Mouse (Mus musculus): ENCODE data around the gene Hps5. TPM values are rescaled to one million over a fixed set of nuclear protein-coding genes. Genes with fewer than 3 reads are reported as not detected.

Gene Hps5
- polyA plus RNA-seq, 1 experiment from 2014 or later = 16.2 TPM

DNA sequence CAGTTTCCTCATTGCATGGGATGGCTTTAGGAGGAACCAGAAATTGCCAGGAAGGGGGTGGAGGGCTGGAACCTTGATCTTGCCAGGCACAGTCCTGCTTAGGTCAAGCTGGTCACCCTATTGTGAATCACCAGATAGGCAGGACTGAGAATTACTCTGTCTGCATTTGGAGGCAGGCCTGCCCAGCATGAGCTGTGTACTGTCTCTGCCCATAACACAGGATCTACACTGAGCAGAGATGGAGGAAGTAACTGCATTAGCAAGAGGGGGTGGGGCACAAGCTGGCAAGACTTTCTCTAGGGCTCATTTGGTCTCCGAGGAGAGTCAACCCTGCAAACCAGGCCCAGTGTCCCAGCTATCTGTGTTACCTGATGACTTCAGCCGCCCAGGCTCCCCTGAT is 60.9 kb downstream of the Hps5 start:
- Histone ChIP-seq H3K4me2 (ENCODE audit: low read depth, low read length) (no peak overlapping the region), H3K4me1 (ENCODE audit: control insufficient read depth, insufficient read depth, low read length) (no peaks in the 10 kb centered on the region), H3K9me3 (ENCODE audit: control insufficient read depth, low read length) (no peaks in the 10 kb centered on the region), H3K36me3 (ENCODE audit: control insufficient read depth, insufficient read depth, low read length) (no peaks in the 10 kb centered on the region), H3K27me3 (replicated peaks; ENCODE audit: control insufficient read depth, insufficient read depth, low read length) (no peaks in the 10 kb centered on the region), H3K27ac (replicated peaks; ENCODE audit: low read depth, low read length) (no peak overlapping the region), H3K9ac (ENCODE audit: low read depth, low read length) (no peak overlapping the region), H3K4me3 (ENCODE audit: low read depth, low read length) (no peak overlapping the region)
- no peak for DNase-seq (ENCODE audit: low spot score)
- no peak for ATAC-seq (ENCODE audit: low read depth)
- WGBS = 76% methylated on average over 2 of the region's 2 CpGs

DNA sequence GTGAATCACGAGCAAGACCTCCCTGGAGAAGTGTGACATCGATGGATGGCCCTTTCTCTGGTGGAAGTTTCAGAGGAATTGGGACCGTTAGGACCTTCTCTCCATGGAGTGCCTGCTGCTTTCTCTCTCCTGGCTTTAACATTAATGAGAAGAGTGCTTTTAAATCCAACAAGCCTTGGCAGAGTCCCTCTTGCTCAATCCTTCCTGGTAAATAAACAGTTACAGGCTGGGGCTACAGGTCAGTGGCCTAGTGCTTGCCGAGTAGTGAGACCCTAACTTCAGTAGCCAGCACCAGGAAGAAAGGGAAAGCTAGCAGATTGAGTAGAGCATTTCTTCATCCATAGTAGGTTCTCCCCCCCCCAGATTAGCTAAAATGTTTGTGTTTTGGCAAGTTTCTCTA is 63.4 kb downstream of the Hps5 start, which contains the start of gene Saa4:
Saa4 (minus strand) TSS at position 146 of the 400 bp plus-strand sequence.
- H3K9ac ChIP-seq (ENCODE audit: low read depth, low read length) = no peak within 1 kb of the TSS
- ATAC-seq (ENCODE audit: low read depth) (no peak), DNase-seq (ENCODE audit: low spot score) (no peak)
- H3K4me1 ChIP-seq (ENCODE audit: control insufficient read depth, insufficient read depth, low read length) = no peaks in the 10 kb centered on the region
- WGBS = 80% methylated on average over 4 of the region's 4 CpGs
- no peaks in the 10 kb centered on the region for H3K36me3 ChIP-seq (ENCODE audit: control insufficient read depth, insufficient read depth, low read length)
- H3K4me2 ChIP-seq (ENCODE audit: low read depth, low read length) = no peak within 1 kb of the TSS
- no peak within 1 kb of the TSS for H3K4me3 ChIP-seq (ENCODE audit: low read depth, low read length)
- H3K27me3 ChIP-seq (replicated peaks; ENCODE audit: control insufficient read depth, insufficient read depth, low read length) = no peaks in the 10 kb centered on the region
- H3K9me3 ChIP-seq (ENCODE audit: control insufficient read depth, low read length) = no peaks in the 10 kb centered on the region
- H3K27ac ChIP-seq (replicated peaks; ENCODE audit: low read depth, low read length) = no peak within 1 kb of the TSS

DNA sequence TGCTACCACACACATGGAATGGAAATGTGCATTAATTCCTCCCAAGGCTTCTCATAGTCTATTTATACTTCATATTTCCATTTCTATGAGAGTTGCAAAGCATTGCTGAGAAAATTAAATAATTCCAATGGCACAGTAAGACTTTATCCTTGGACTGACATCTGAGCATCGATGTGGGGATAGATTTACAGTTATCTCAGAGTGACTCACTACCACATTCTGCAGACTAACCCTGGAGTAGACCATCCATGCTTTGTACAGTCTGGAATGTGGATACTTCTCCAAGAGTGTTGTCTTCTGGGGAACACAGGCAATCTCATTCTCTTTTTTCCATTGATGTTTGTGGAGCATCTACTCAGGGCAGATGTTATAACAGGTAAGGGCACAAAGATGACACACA is 68.3 kb downstream of the Hps5 start:
- H3K27ac ChIP-seq (replicated peaks; ENCODE audit: low read depth, low read length) = no peak overlapping the region
- 74% methylated on average over 1 of the region's 1 CpGs for WGBS
- no peaks in the 10 kb centered on the region for H3K9me3 ChIP-seq (ENCODE audit: control insufficient read depth, low read length)
- no peak for ATAC-seq (ENCODE audit: low read depth)
- DNase-seq (ENCODE audit: low spot score) = no peak
- H3K4me1 ChIP-seq (ENCODE audit: control insufficient read depth, insufficient read depth, low read length) = no peaks in the 10 kb centered on the region
- no peaks in the 10 kb centered on the region for H3K27me3 ChIP-seq (replicated peaks; ENCODE audit: control insufficient read depth, insufficient read depth, low read length)
- no peaks in the 10 kb centered on the region for H3K36me3 ChIP-seq (ENCODE audit: control insufficient read depth, insufficient read depth, low read length)
- H3K4me3 ChIP-seq (ENCODE audit: low read depth, low read length) = no peak overlapping the region
- no peak overlapping the region for H3K9ac ChIP-seq (ENCODE audit: low read depth, low read length)
- H3K4me2 ChIP-seq (ENCODE audit: low read depth, low read length) = no peak overlapping the region

DNA sequence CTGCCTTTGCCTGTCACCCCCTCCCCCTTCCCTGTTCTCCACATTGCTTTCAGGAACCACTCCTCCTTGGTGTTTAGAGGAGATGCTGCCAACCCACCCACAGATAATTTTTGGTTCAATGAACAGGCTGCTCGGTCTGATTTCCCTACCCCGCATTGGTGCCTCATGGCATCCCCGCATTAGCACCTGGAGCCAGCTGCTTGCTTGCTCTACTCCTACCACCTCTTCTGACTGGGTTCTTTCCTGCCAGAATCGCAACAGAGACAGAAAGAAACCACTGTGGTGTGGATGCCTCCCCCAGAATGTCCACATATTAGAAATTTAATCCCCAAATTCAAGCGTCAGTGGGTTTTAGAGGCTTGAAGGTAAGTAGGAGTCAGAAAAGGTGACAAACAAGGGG is 71.5 kb downstream of the Hps5 start:
- no peaks in the 10 kb centered on the region for H3K4me1 ChIP-seq (ENCODE audit: control insufficient read depth, insufficient read depth, low read length)
- H3K36me3 ChIP-seq (ENCODE audit: control insufficient read depth, insufficient read depth, low read length) = no peaks in the 10 kb centered on the region
- ATAC-seq (ENCODE audit: low read depth) = no peak
- no peak for DNase-seq (ENCODE audit: low spot score)
- no peak overlapping the region for H3K27ac ChIP-seq (replicated peaks; ENCODE audit: low read depth, low read length)
- no peaks in the 10 kb centered on the region for H3K9me3 ChIP-seq (ENCODE audit: control insufficient read depth, low read length)
- H3K27me3 ChIP-seq (replicated peaks; ENCODE audit: control insufficient read depth, insufficient read depth, low read length) = no peaks in the 10 kb centered on the region
- no peak overlapping the region for H3K4me3 ChIP-seq (ENCODE audit: low read depth, low read length)
- no peak overlapping the region for H3K4me2 ChIP-seq (ENCODE audit: low read depth, low read length)
- 73% methylated on average over 5 of the region's 5 CpGs for whole genome bisulfite sequencing
- no peak overlapping the region for H3K9ac ChIP-seq (ENCODE audit: low read depth, low read length)

DNA sequence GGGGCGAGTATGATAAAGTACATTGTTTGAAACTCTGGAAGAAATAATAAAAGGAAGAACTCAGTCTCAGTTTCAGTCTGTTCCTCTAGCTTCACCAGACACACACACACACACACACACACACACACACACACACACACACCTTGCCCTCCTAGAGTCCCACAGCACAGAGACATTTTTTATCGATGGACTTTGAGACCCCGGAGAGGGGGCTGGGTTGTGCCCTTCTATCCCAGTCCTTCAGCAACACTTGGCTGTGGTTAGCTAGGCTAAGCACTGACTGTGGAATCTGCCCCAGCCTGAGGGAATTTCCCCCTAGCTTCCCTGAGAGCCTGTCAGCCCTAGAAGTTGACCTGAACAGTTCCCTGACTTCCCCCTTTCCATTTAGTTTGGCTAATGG is 72.0 kb downstream of the Hps5 start:
- H3K4me3 ChIP-seq (ENCODE audit: low read depth, low read length) = no peak overlapping the region
- no peaks in the 10 kb centered on the region for H3K36me3 ChIP-seq (ENCODE audit: control insufficient read depth, insufficient read depth, low read length)
- no peak overlapping the region for H3K4me2 ChIP-seq (ENCODE audit: low read depth, low read length)
- DNase-seq (ENCODE audit: low spot score) (no peak), ATAC-seq (ENCODE audit: low read depth) (no peak)
- no peak overlapping the region for H3K27ac ChIP-seq (replicated peaks; ENCODE audit: low read depth, low read length)
- no peaks in the 10 kb centered on the region for H3K27me3 ChIP-seq (replicated peaks; ENCODE audit: control insufficient read depth, insufficient read depth, low read length)
- WGBS = 82% methylated on average over 3 of the region's 3 CpGs
- H3K9ac ChIP-seq (ENCODE audit: low read depth, low read length) = no peak overlapping the region
- H3K9me3 ChIP-seq (ENCODE audit: control insufficient read depth, low read length) = no peaks in the 10 kb centered on the region
- H3K4me1 ChIP-seq (ENCODE audit: control insufficient read depth, insufficient read depth, low read length) = no peaks in the 10 kb centered on the region

DNA sequence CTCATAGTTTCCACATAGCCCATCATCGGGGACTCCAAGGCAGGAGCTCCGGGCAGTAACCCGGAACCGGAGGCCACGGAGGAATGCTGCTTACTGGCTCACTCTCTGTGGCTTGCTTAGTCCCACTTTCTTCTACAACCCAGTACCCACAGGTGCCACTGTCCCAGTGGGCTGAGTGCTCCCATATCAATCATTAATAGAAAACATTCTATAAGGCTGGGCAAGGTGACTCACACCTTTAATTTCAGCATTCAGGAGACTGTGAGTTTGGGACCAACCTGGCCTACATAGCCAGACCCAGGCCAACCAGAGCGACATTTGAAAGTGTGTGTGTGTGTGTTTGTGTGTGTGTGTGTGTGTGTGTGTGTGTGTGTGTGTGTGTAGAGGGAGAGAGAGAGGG is 72.5 kb downstream of the Hps5 start:
- no peak for DNase-seq (ENCODE audit: low spot score)
- no peak overlapping the region for H3K4me2 ChIP-seq (ENCODE audit: low read depth, low read length)
- 93% methylated on average over 6 of the region's 6 CpGs for WGBS
- H3K4me1 ChIP-seq (ENCODE audit: control insufficient read depth, insufficient read depth, low read length) = no peaks in the 10 kb centered on the region
- H3K9ac ChIP-seq (ENCODE audit: low read depth, low read length) = no peak overlapping the region
- no peak overlapping the region for H3K27ac ChIP-seq (replicated peaks; ENCODE audit: low read depth, low read length)
- H3K36me3 ChIP-seq (ENCODE audit: control insufficient read depth, insufficient read depth, low read length) = no peaks in the 10 kb centered on the region
- no peaks in the 10 kb centered on the region for H3K9me3 ChIP-seq (ENCODE audit: control insufficient read depth, low read length)
- H3K27me3 ChIP-seq (replicated peaks; ENCODE audit: control insufficient read depth, insufficient read depth, low read length) = no peaks in the 10 kb centered on the region
- no peak for ATAC-seq (ENCODE audit: low read depth)
- no peak overlapping the region for H3K4me3 ChIP-seq (ENCODE audit: low read depth, low read length)

DNA sequence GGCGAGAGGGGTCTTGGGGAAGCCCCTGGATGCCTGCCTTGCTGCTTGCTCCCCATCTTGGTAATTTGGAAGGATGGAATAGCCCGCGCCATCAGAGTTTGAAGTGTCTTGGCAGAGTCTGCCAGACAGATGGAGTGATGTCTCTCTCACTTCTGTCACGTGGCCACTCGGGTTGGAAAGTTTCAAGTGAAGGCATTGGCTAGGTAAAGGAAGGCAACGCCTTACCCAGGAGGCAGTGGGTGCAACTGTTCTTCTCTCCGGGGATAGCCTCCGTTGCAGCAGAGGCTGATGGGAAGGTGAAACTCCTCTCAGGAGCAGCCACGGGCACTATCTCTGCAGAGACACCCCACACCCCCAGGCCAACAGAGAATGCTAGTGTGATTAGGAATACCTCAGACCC is 75.4 kb downstream of the Hps5 start:
- 82% methylated on average over 9 of the region's 9 CpGs for WGBS
- no peak for ATAC-seq (ENCODE audit: low read depth)
- H3K4me2 ChIP-seq (ENCODE audit: low read depth, low read length) = no peak overlapping the region

DNA sequence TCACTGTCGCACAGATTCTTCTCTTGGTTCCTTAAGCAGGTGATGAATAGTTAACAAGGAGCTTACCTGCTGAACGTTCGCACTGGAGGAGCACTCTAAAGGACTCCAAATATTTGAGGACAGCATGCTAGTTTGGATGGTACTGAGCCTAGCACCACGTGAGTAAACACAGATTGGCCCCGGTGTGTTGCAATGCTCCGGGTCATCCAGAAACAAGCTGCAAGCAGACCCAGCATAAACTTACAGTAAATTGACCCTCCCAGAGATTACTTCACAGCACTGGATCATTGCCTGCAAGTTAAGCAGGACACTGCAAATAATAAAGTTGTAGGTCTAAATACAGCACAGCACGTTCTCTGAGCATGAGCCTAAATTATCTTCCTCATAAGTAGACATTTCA is 76.3 kb downstream of the Hps5 start:
- no peaks in the 10 kb centered on the region for H3K36me3 ChIP-seq (ENCODE audit: control insufficient read depth, insufficient read depth, low read length)
- H3K4me1 ChIP-seq (ENCODE audit: control insufficient read depth, insufficient read depth, low read length) = no peaks in the 10 kb centered on the region
- H3K27ac ChIP-seq (replicated peaks; ENCODE audit: low read depth, low read length) = no peak overlapping the region
- no peaks in the 10 kb centered on the region for H3K9me3 ChIP-seq (ENCODE audit: control insufficient read depth, low read length)
- ATAC-seq (ENCODE audit: low read depth) (no peak), DNase-seq (ENCODE audit: low spot score) (no peak)
- H3K27me3 ChIP-seq (replicated peaks; ENCODE audit: control insufficient read depth, insufficient read depth, low read length) = no peaks in the 10 kb centered on the region
- H3K4me3 ChIP-seq (ENCODE audit: low read depth, low read length) = no peak overlapping the region
- H3K9ac ChIP-seq (ENCODE audit: low read depth, low read length) = no peak overlapping the region
- 67% methylated on average over 7 of the region's 7 CpGs for WGBS
- H3K4me2 ChIP-seq (ENCODE audit: low read depth, low read length) = no peak overlapping the region

More for the DNA sequence above, 75.4 kb downstream of the Hps5 start:
- no peak overlapping the region for H3K4me3 ChIP-seq (ENCODE audit: low read depth, low read length)
- H3K27ac ChIP-seq (replicated peaks; ENCODE audit: low read depth, low read length) = no peak overlapping the region
- no peak for DNase-seq (ENCODE audit: low spot score)
- H3K9ac ChIP-seq (ENCODE audit: low read depth, low read length) = no peak overlapping the region
- no peaks in the 10 kb centered on the region for H3K9me3 ChIP-seq (ENCODE audit: control insufficient read depth, low read length)
- no peaks in the 10 kb centered on the region for H3K27me3 ChIP-seq (replicated peaks; ENCODE audit: control insufficient read depth, insufficient read depth, low read length)
- no peaks in the 10 kb centered on the region for H3K36me3 ChIP-seq (ENCODE audit: control insufficient read depth, insufficient read depth, low read length)
- no peaks in the 10 kb centered on the region for H3K4me1 ChIP-seq (ENCODE audit: control insufficient read depth, insufficient read depth, low read length)

DNA sequence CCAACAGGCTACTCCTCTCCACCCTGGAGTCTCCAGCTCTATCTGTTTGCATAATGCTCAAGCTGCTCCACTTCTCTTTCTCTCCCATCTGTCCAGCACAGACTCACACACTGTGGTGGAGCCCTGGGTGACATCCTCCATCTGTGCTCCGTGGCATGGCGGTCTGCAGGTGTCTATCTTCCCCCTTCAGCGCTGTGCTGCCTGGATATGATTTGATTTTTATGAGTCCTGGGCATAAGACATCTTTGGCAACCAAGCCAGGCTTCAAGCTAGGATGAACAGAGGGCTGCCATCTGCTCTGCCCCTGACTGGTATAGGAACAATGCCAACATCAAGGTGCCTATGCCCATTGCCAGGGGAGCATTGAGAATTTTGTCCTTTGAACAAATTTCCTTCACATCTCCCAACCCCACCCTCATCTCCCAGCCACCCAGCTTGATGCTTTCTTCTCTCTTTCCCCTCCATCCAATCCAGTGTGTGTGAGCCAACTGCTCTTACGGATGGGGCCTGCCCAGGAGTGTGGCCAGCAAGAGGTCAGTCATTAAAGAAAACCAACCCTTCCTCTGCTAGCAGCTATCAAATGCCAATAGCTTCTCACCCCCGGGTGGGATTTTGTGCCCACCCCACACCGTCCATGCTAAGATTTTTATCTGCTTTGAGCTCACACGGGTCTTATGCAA is 77.1 kb downstream of the Hps5 start:
- no peak for DNase-seq (ENCODE audit: low spot score)
- Histone ChIP-seq H3K4me1 (ENCODE audit: control insufficient read depth, insufficient read depth, low read length) (no peaks in the 10 kb centered on the region), H3K36me3 (ENCODE audit: control insufficient read depth, insufficient read depth, low read length) (no peaks in the 10 kb centered on the region), H3K27ac (replicated peaks; ENCODE audit: low read depth, low read length) (no peak overlapping the region), H3K9me3 (ENCODE audit: control insufficient read depth, low read length) (no peaks in the 10 kb centered on the region), H3K27me3 (replicated peaks; ENCODE audit: control insufficient read depth, insufficient read depth, low read length) (no peaks in the 10 kb centered on the region), H3K4me2 (ENCODE audit: low read depth, low read length) (no peak overlapping the region), H3K9ac (ENCODE audit: low read depth, low read length) (no peak overlapping the region), H3K4me3 (ENCODE audit: low read depth, low read length) (no peak overlapping the region)
- no peak for ATAC-seq (ENCODE audit: low read depth)
- WGBS = 76% methylated on average over 7 of the region's 7 CpGs
